Mouse (Mus musculus): ENCODE results near the gene Ankrd13b.

Gene Ankrd13b

DNA sequence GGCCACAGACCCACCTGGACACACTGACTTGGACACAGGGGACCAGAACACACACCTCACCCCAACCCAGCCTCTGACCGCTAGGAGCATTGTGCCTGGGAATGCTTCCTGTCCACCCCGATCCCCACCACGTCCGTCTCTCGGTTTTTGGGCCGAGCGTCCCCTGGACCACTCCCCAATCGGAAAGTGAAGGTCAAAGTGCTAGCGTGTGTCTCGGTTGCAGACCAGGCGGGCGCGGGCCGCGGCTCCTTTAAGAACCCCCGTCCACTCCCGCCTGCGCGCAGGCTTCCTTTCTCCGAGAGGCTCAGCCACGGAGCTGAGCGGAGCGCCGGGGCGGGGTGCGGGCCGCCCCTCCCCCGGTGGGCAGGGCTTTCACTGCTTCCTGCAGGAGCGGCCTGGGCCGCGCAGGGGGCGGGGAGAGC, 3.4 kb upstream of the Ankrd13b start:
- in situ Hi-C loops (cut with MboI, MseI): loop anchor here (10.0 kb wide), 1 partner anchor 132 kb away; no protein-coding TSS in a partner anchor

DNA sequence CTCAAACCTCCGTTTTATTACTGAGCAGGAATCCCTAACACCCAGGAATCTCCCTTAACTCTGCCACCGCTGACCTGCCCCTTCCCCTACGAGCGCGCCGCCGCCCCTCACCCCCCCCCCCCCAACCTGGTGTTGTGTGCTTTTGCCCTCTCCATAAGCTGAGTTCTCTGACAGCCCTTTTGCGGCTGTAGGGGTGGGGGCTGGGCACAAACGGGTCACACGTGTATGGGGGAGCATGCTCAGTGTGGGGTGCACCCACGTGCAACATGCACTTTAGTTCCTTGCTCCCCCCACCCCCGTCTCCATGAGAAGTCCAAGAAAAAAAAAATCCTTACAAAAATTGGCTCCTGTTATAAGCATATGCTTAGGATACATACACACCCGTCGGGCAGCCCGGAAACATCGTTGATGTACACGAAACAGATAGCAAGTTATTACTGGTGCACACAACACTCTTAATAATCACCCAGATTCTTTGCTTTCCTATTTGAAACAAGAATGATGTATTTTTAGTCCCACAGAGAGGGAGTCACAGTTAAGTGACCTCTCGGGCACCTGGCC, 2.9 kb upstream of the Ankrd13b start:
- in situ Hi-C loops (cut with MboI, MseI): loop anchor here (10.0 kb wide), 1 partner anchor 132 kb away; no protein-coding TSS in a partner anchor

DNA sequence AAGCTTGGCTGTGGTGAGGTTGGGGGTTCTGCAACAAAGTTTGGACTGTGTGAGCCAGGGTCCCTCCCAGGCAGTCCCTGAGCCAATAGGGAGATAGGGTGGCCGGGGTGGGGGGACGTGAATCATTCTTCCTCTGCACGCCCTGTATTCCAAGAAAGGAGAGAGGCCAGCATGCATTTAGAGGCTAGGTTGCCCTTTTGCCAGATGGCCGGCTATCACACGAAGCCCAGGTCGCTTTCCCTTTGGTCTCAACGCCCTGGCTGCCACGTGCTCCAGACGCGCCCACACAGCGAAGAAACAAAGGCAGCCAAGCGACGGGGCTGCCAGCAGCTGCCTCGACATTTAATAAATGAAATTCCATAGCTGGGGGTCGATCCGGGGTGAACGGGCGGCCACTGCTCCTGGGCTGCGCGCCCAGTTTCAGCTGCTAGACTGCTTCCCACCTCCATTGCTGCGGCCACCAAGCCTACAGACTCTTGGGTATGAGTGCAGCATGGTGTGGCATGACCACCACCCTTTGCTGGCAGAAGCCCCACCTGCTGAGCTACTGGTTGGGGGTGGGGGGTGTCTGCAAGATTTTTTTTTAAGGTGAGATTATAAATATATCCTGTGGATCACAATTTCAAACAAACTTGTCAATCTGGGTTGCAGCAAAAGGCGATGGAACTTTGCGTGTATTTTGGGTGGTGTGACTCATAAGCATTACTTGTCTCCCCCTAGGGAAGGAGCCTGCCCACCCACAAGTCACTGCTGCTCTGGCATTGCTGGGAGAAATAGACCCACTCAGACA, 2.2 kb upstream of the Ankrd13b start:
- in situ Hi-C loops (cut with MboI, MseI): loop anchor here (10.0 kb wide), 1 partner anchor 133 kb away; no protein-coding TSS in a partner anchor

DNA sequence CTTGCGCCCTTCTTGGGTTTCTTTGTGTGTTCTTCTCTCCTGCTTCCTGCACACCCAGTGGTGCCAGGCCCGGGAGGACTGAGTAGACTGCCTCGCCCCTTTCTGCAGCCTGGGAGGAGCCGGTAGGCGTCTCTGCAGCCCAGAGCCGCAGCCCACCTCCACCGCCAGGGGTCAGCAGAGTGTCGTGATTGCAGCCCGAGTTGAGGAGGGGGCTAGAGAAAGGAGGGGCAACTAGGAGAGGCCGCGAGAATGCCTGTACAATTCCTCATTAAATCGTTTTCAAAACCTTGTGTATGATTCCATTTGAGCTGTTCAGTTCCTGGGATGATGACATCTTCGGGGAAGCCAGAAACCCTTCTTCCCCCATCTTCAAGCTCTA, 1.6 kb upstream of the Ankrd13b start:
- in situ Hi-C loops (cut with MboI, MseI): loop anchor here (10.0 kb wide), 1 partner anchor 134 kb away; no protein-coding TSS in a partner anchor

DNA sequence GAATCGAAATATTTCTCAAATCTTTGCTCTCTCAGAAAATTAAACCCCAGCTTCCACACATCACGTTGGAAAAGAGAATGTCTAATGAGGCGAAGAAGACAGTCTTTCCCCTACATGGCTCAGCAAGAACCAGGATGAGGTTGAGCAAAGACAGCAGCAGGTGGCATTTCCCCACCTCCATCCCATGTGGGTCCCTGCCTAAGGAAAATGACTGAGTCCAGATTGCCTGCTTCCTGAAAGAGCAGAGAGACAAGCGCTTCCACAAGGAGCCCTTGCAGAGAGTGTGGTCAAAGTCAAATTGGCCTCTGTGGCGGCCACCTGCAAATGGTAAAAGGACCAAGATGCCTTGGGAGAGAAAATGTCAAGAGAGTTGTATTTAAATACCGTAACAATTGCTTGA, 973 bp upstream of the Ankrd13b start:
- in situ Hi-C loops (cut with MboI, MseI): loop anchor here (10.0 kb wide), 1 partner anchor 134 kb away; no protein-coding TSS in a partner anchor

DNA sequence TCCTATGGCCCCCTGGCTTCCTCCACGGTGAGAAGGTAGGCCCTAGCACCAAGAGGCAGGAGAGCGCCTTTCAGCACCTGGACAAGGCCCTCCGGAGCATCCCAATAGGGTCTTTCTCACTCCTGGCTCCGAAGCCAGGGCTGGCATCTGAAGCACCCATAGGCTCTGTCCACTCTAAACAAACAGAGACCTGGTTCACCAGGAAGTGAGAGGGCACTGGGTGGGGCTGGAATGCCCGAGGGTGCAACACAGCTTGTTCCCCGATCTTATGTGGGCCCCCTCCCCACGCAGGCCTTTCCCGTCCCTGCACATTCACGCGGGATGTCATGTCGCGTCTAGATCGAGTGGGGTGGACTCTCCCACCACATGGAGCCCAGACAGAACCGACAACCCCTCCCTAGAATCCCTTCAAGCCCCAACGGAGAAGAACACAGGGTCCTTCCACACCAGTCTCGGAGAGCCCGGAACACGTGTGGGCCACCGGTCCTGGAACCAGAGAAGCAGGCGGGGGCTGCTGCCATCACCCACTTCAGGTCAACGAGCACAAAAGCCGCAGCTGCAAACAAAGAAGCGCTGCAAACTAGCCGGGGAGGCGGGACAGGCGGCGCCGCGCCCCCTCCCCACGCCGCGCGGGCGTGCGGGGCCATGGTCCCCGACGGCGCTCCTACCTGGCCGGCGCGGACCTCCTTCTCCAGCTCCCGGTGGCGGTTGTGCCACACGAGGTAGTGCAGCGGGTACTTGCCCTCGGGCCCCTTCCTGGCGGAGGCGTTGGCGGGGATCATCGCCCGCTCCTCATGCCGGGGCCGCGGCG, 502 bp downstream of the Ankrd13b start:
- in situ Hi-C loops (cut with MboI, MseI): no loop called here

DNA sequence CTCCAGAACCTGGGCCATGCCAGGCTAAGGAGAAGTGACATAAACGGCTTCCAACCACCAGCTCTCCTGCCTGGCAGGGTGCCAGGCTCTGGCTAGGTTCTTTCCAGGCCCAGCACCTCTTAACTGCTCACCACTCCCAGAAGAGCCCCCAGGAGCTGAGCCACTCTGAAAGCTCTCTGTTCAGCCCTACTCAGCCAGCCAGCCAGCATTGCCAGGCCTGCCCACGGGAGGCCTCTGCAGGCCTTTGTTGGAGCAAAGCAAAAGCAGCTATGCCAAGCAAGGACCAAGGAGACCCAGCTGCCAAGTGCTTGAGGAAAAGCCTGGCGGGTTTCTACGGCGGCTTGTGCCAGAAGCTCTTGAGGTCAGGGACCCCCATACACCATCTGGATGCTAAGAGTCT, 2.7 kb downstream of the Ankrd13b start:
- in situ Hi-C loops (cut with MboI, MseI): no loop called here

DNA sequence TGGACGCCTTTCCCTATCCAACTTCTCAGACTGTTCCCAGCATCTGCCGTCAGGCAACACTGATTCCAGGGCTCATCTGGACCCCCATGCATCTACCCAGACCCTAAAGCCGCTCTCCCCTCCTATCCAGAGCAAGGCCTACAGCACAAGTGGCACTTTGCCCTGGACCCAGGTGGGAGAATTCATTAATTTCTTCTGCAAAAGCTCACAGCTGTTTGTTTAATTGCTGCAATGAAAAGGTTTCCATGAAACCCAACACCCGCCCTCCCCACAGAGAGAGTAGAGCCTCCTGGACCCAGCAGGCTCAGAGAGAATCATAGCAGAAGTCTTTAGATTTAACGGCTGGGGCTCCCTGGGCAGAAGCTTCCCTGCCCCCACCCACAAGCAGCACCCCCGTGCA, 4.2 kb downstream of the Ankrd13b start:
- in situ Hi-C loops (cut with MboI, MseI): no loop called here

DNA sequence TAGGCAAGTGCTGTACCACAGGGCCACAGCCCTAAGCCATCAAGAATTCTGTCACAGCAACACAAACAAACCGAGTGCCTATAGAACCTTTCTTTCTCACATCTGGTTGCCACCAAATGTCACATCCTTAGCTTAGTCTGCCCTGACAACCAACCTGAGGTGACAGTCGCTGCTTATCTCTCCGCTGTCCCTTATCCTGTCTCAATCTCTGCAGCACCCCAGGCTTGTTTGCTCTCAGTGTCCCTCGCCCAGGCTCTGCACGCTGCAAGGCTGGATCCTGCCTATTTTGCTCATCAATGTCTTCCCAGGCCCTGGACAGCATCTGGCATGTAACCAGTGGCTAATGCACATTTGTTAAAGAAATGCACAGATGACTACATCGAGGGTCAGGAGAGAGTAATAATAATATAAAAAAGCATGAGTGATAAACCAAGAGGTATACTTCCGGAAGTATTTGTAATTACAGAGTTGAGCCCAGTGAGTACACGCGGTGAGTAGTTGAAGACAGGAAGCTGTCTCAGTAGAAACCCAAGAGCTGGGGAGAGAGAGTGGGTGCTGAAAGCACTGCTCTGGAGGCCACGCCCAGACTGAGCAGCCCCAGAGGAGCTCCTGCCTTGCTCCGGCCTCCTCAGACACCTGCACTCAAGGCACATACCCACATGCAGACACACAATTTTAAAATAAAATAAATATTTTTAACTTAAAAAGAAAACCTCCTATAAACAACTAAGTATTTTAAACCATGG, 5.8 kb downstream of the Ankrd13b start:
- in situ Hi-C loops (cut with MboI, MseI): no loop called here

DNA sequence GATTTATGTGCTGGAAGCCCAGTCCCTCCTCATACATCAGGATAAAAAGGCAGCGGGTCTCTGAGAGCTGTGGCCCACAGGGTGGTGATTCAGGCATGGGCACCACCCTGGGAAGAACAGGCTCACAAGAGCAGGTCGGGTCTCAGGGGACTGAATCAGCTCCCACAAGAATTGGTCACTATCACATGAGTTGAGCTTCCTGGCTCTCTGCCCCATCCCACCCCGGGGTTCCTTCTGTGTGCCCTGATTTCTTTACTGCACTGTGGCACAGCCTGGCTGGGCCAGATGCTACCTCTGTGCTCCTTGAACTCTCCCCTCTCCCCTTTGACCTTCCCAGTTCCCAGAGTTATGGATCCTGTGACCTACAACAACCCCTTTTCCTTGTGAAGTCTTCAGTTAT, 6.4 kb downstream of the Ankrd13b start:
- in situ Hi-C loops (cut with MboI, MseI): no loop called here

DNA sequence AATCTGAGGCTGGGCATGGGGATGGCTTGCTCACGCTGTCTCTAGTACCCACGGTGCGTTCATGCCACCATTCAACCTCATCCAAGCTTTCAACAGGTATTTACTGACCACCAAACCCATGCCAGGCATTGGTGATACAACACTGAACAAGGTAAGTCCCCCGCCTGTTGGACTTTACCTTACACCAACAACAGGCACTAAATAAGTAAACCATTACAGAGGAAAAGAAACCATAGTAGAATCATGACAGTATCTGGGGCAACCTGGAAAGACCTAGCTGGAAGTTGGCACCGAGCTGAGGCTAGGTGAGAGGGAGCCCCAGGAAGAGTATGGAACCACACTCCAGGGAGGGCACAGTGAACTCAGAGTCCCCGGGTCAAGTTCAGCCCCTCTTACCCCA, 12.6 kb downstream of the Ankrd13b start:
- in situ Hi-C loops (cut with MboI, MseI): no loop called here

DNA sequence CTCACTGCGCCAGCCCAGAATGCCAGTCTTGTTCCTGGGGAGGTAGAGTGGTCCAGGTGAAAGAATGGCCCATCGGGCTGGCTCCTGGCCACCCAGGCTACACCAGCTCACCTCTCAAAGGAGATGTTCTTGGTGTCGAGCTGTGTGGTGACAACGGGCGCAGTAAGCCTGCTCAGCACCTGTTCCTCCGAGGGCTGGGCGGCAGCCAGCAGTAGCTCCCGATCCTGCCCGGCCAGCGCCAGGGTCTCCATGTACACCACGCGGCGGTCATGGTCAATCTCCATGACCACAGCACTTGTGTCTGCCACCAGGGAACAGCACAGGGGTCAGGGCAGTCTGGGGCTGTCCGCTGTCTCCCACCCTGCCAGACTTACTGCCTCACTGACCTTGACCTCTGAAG, 13.3 kb downstream of the Ankrd13b start:
- in situ Hi-C loops (cut with MboI, MseI): no loop called here

DNA sequence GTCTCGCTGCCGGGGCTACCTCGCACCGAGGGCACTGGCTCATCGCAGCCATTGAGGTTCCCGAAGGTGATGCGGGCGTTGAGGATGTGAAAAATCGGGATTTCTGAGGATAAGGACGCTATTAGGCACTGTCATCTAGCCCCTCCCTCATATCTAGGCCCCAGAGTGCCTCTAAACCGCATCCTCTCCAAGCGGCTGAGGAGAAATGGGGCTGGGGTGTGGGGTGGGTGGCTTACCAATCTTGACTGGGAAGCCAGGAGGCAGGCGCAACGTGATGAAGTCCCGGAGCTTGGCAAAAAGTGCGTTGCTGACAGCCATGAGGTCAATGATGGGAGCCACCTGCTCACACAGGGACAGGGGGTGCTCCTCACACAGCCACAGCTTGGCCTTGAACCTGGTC, 16.7 kb downstream of the Ankrd13b start:
- in situ Hi-C loops (cut with MboI, MseI): loop anchor here (25.0 kb wide), 1 partner anchor 360 kb away; no protein-coding TSS in a partner anchor

DNA sequence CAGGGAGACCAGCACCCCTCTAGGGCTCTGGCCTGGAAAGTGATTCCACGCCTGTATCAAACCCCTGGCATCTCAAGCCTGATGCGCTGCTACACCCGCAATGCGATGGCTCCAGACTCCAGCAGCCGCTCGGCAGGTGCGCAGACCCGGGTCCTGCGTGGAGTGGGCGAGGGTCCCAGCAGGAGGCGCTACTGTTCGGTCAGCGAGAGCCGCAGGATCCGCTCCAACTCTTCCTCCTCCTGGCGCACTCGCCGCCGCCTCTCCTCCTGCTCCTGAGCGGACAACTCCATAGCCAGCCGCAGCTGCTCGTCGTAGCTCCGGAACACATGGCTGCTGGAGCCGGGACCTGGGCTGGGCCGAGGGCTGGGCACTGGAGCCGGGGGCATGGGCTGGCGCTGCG, 18.1 kb downstream of the Ankrd13b start:
- in situ Hi-C loops (cut with MboI, MseI): loop anchor here (25.0 kb wide), 1 partner anchor 359 kb away; no protein-coding TSS in a partner anchor

DNA sequence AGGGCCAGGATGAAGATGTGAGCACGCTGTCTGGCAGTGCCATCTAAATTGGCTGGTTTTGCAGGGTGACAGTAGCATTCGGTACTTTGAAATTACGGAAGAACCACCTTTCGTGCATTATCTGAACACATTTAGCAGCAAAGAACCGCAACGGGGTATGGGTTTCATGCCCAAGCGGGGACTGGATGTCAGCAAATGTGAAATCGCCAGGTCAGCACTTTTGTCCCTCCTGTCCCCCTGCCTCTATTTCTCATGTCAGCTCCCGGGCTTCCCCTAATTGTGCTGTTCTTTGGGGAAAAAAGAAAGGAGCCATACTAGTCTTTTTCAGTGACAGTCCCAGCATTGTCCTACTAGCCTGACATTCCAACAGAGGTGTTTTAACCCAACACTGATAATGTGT, 21.1 kb downstream of the Ankrd13b start:
- in situ Hi-C loops (cut with MboI, MseI): loop anchor here (25.0 kb wide), 1 partner anchor 356 kb away; no protein-coding TSS in a partner anchor

DNA sequence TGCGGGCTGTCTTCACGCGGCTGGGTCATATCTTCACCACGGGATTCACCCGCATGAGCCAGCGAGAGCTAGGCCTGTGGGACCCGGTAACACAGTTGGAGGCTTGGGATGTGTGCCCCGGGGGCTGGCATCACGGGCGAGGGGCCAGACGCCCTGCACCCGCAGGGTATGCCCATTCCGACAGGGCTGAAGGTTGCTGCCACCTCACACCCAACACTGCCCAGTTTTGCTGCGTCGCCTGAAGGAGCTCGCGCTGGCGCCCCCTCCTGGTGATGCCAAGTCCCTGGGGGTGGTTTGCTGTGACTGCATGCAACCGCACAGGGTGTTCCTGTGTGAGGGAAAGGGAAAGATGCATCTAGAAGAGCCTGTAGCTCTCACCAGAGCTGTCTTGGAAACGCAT, 21.7 kb downstream of the Ankrd13b start:
- in situ Hi-C loops (cut with MboI, MseI): loop anchor here (25.0 kb wide), 1 partner anchor 355 kb away; no protein-coding TSS in a partner anchor

DNA sequence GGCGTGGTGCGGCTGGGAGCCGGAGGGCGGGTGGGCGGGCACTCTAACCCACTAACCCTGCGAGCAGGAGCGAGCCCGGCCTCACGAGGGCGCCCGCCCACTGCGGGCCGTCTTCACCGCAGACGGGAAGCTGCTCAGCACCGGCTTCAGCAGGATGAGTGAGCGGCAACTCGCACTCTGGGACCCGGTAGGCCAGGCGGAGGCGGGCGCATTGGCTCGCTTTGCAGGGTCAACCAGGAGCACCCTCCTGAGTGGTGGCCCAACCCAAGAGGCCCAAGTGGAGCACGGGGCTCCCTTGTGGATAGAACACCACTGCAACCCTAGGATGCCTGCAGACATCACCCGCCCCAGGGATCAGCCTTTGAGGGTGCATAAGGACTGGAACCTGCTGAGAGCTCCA, 22.3 kb downstream of the Ankrd13b start:
- in situ Hi-C loops (cut with MboI, MseI): loop anchor here (25.0 kb wide), 1 partner anchor 355 kb away; no protein-coding TSS in a partner anchor

DNA sequence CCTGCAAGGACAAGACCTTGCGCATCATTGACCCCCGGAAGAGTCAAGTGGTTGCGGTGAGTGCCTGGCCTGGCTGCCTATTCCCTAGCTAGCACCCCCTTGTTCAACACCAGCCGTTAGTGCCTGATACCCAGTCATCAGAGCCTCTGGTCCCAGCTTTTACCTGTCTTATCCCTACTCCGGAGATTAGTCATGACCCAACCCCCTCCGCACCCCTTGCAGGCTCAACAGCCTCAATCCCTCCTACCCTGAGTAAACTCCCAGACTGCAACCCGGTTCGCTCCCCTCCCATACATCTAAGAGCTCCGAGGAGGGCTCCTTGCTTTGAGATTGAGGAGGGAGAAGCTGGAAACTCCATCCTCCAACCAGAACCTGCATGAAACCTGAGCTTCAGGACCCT, 22.9 kb downstream of the Ankrd13b start:
- in situ Hi-C loops (cut with MboI, MseI): loop anchor here (25.0 kb wide), 1 partner anchor 354 kb away; no protein-coding TSS in a partner anchor

DNA sequence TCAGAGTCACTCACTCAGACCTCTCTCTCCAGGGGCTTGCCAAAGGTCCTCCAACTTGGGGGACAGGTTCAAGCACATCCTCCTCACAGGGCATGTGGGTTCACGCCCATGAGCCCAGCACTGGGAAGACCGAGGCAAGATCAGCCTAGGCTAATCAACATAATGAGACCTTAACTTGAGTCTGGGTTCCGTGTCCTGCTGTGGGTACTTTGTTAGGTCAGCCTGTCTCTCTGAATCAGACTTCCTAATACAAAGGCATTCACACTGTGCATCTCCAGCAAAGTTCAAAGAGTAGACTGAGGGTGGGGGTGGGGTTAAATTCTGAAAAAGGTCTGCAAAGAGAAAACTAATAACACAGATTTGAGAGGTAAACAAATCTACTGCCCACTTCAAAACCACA, 24.4 kb downstream of the Ankrd13b start:
- in situ Hi-C loops (cut with MboI, MseI): loop anchor here (25.0 kb wide), 1 partner anchor 353 kb away; no protein-coding TSS in a partner anchor

DNA sequence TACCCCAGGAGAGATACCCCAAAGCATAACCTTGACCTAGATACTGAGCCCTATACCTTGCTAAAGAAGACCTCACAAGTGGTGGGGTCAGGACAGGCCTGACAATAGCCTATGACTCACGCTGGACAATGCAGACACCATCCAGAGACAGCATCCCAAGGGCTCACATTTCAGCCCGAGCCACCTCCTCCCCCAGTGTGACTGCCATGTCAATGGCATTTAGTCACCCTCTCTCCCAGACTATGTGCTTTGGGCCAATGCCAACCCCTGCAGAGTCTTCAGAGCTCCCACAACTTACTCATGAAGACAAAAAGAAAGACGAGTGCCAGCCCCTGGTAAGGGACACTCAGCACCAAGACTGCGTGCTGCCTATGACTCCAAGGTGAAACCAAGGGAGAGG, 24.8 kb downstream of the Ankrd13b start:
- in situ Hi-C loops (cut with MboI, MseI): loop anchor here (25.0 kb wide), 1 partner anchor 352 kb away; no protein-coding TSS in a partner anchor

DNA sequence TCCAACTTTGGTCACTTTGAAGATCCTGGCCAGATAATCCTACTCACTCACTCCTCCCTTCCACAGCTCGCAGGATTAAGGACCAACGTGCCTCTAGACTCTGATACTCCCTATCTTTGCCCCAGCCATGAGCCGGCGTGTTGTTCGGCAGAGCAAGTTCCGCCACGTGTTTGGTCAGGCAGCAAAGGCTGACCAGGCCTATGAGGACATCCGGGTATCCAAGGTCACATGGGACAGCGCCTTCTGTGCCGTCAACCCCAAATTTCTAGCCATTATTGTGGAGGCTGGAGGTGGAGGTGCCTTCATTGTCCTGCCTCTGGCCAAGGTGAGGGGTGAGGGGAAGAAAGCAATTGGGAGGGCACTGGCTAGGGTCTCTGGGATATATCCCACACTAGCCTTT, 25.7 kb downstream of the Ankrd13b start:
- in situ Hi-C loops (cut with MboI, MseI): loop anchor here (25.0 kb wide), 1 partner anchor 351 kb away; no protein-coding TSS in a partner anchor
